ENCODE assay signal across 7 mouse cellular contexts in the genomic region with DNA sequence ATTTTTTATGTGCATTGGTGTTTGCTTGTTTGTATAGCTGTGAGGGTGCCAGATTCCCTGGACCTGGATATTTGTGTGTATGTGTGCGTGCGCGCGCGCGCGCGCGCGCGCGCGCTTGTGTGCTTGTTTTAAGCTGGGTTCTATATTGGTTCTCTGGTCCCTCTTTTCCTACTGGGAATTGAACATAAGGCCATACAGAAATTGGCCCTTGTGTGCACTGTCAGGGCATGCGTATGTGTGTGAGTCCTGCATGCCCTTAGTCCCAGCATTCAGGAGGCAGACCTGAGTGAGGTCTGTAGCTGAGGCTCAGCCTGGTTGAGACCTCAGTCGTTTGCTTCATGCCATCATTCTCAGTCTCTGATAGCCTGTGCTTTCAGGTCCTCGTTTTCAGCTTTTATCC. TPM values are rescaled to one million over a fixed set of nuclear protein-coding genes. Genes with fewer than 3 reads are reported as not detected.
DNase-seq lines count a peak whose midpoint lies in the region; ATAC-seq and TF ChIP-seq lines count a peak whose summit lies in the region.

No protein-coding gene starts in this region.

- H3K27me3 ChIP-seq in megakaryocyte, embryonic 14.5 days (replicated peaks), result no peaks in the 10 kb centered on the region
- H3K27me3 ChIP-seq in forebrain, embryonic 10.5 days (ENCODE audit: poor library complexity, severe bottlenecking), result no peaks in the 10 kb centered on the region
- H3K27me3 ChIP-seq in limb, embryonic 15.5 days, result no peaks in the 10 kb centered on the region
- H3K27me3 ChIP-seq in stomach, postnatal 0 days (ENCODE audit: control insufficient read depth, insufficient read depth, low read length), result no peaks in the 10 kb centered on the region

- H3K9me3 ChIP-seq in megakaryocyte, embryonic 14.5 days, result no peaks in the 10 kb centered on the region
- no peaks in the 10 kb centered on the region for H3K9me3 ChIP-seq in forebrain, embryonic 10.5 days
- no peaks in the 10 kb centered on the region for H3K9me3 ChIP-seq in limb, embryonic 15.5 days
- no peaks in the 10 kb centered on the region for H3K9me3 ChIP-seq in stomach, postnatal 0 days (ENCODE audit: control insufficient read depth, low read length)

- H3K36me3 ChIP-seq in megakaryocyte, embryonic 14.5 days (replicated peaks; ENCODE audit: low read length), result peaks cover 36% of the 10 kb centered on the region
- peaks cover 37% of the 10 kb centered on the region for H3K36me3 ChIP-seq in forebrain, embryonic 10.5 days (replicated peaks)
- peaks cover 31% of the 10 kb centered on the region for H3K36me3 ChIP-seq in limb, embryonic 15.5 days
- H3K36me3 ChIP-seq in stomach, postnatal 0 days (ENCODE audit: control insufficient read depth, insufficient read depth, low read length), result 0 out of 2 replicates have a peak, but pooled peaks cover 10% of the 10 kb centered on the region

- ATAC-seq in megakaryocyte, adult 5-6 weeks (ENCODE audit: poor library complexity, severe bottlenecking), result no peak
- no peak for ATAC-seq in limb, embryonic 15.5 days (ENCODE audit: insufficient number of reproducible peaks, low FRiP score, low TSS enrichment, low read depth)
- no peak for ATAC-seq in stomach, postnatal 0 days (ENCODE audit: low FRiP score, low TSS enrichment)

- H3K4me1 ChIP-seq in megakaryocyte, embryonic 14.5 days, result peaks cover 54% of the 10 kb centered on the region
- H3K4me1 ChIP-seq in forebrain, embryonic 10.5 days, result peaks cover 47% of the 10 kb centered on the region
- H3K4me1 ChIP-seq in limb, embryonic 15.5 days, result peaks cover 27% of the 10 kb centered on the region
- H3K4me1 ChIP-seq in stomach, postnatal 0 days (replicated peaks; ENCODE audit: control insufficient read depth, insufficient read depth), result peaks cover 7% of the 10 kb centered on the region

- 92% methylated on average over 16 of the region's 16 CpGs for WGBS in forebrain, embryonic 10.5 days
- 90% methylated on average over 16 of the region's 16 CpGs for WGBS in limb, embryonic 15.5 days
- 92% methylated on average over 16 of the region's 16 CpGs for WGBS in stomach, postnatal 0 days

- H3K27ac ChIP-seq in forebrain, embryonic 10.5 days, result no peak overlapping the region
- H3K27ac ChIP-seq in limb, embryonic 15.5 days, result no peak overlapping the region; the same call in 1 of the 2 replicates
- no peak overlapping the region for H3K27ac ChIP-seq in stomach, postnatal 0 days (replicated peaks)

- H3K4me2 ChIP-seq in limb, embryonic 15.5 days, result peak overlapping the region; percentile 53
- H3K4me2 ChIP-seq in stomach, postnatal 0 days (replicated peaks; ENCODE audit: low read depth), result peak overlapping the region; percentile 73

- TF ChIP-seq EP300 in stomach, postnatal 0 days (optimal IDR thresholded peaks at IDR 0.05), result no peak

- DNase-seq in forebrain, embryonic 10.5 days (ENCODE audit: extremely low spot score, low spot score), result no peak
- no peak for DNase-seq in stomach, postnatal 0 days (ENCODE audit: low spot score)
- DNase-seq in right cerebral cortex, postnatal 14 days, result no peak
- DNase-seq in left cerebral cortex, postnatal 36 days (ENCODE audit: low spot score in 2 of 2), result no peak

- peak overlapping the region; percentile 97 for H3K4me3 ChIP-seq in megakaryocyte, embryonic 14.5 days (replicated peaks)
- peak overlapping the region; percentile 96 for H3K4me3 ChIP-seq in forebrain, embryonic 10.5 days
- peak overlapping the region; percentile 93 for H3K4me3 ChIP-seq in limb, embryonic 15.5 days
- peak overlapping the region; percentile 77; the same call in 1 of the 2 replicates for H3K4me3 ChIP-seq in stomach, postnatal 0 days (ENCODE audit: low read depth, low read length)

- no peak for TF ChIP-seq CTCF in stomach, postnatal 0 days (IDR thresholded peaks at IDR 0.05; ENCODE audit: low read depth)

- intact Hi-C loops in left cerebral cortex, postnatal 36 days (cut with DNase I), result no loop called here

- H3K9ac ChIP-seq in limb, embryonic 15.5 days, result no peak overlapping the region
- 0 out of 2 replicates have a peak overlapping the region, but pooled peaks have one; percentile 38 for H3K9ac ChIP-seq in stomach, postnatal 0 days (ENCODE audit: low read length)

RNA-seq across cellular contexts. Expression of gene Rpl35a, which starts 1.8 kb away (rescaled TPM):
- 18.9 and 136 TPM in 2 replicates for polyA plus RNA-seq in megakaryocyte, embryonic 14.5 days (2012; ENCODE audit: insufficient read depth, low replicate concordance)
- total RNA-seq in megakaryocyte, adult 5-6 weeks (2015), result 1,940 and 2,009 TPM in 2 replicates
- total RNA-seq in megakaryocyte, adult 5-6 weeks (2017), result 1,458 and 1,666 TPM in 2 replicates
- 1,017 and 1,037 TPM in 2 replicates for polyA plus RNA-seq in forebrain, embryonic 10.5 days (2016; fragmentation: Nextera tagmentation; extraction: Ambion mirVana)
- 774 and 915 TPM in 2 replicates for polyA plus RNA-seq in limb, embryonic 15.5 days (2015; fragmentation: Nextera tagmentation; extraction: Ambion mirVana)
- polyA plus RNA-seq in stomach, postnatal 0 days (2015; fragmentation: Nextera tagmentation; extraction: Ambion mirVana), result 779 and 827 TPM in 2 replicates
- 100 to 1,000 TPM; 266 to 277 TPM for total RNA-seq in left cerebral cortex, postnatal 36 days (2021)

RNA-seq across cellular contexts. Expression of gene Iqcg, which starts 2.0 kb away (rescaled TPM):
- 3.3 TPM in 1 of 2 replicates, not detected in the other for polyA plus RNA-seq in megakaryocyte, embryonic 14.5 days (2012; ENCODE audit: insufficient read depth, low replicate concordance)
- total RNA-seq in megakaryocyte, adult 5-6 weeks (2015), result 0.14 TPM in 1 of 2 replicates, not detected in the other
- 0.15 and 0.53 TPM in 2 replicates for total RNA-seq in megakaryocyte, adult 5-6 weeks (2017)
- 3.6 and 3.9 TPM in 2 replicates for polyA plus RNA-seq in forebrain, embryonic 10.5 days (2016; fragmentation: Nextera tagmentation; extraction: Ambion mirVana)
- polyA plus RNA-seq in limb, embryonic 15.5 days (2015; fragmentation: Nextera tagmentation; extraction: Ambion mirVana), result 1.6 and 2.0 TPM in 2 replicates
- polyA plus RNA-seq in stomach, postnatal 0 days (2015; fragmentation: Nextera tagmentation; extraction: Ambion mirVana), result 0.98 and 1.1 TPM in 2 replicates
- total RNA-seq in left cerebral cortex, postnatal 36 days (2021), result 1 to 10 TPM; 5.4 to 5.8 TPM

RNA-seq across cellular contexts. Expression of gene Lmln, which starts 4.3 kb away (rescaled TPM):
- polyA plus RNA-seq in megakaryocyte, embryonic 14.5 days (2012; ENCODE audit: insufficient read depth, low replicate concordance), result 0.02 TPM in 1 of 2 replicates, not detected in the other
- total RNA-seq in megakaryocyte, adult 5-6 weeks (2015), result 1.4 and 1.6 TPM in 2 replicates
- total RNA-seq in megakaryocyte, adult 5-6 weeks (2017), result 2.2 and 2.6 TPM in 2 replicates
- polyA plus RNA-seq in forebrain, embryonic 10.5 days (2016; fragmentation: Nextera tagmentation; extraction: Ambion mirVana), result 4.5 and 5.9 TPM in 2 replicates
- 1.7 and 1.8 TPM in 2 replicates for polyA plus RNA-seq in limb, embryonic 15.5 days (2015; fragmentation: Nextera tagmentation; extraction: Ambion mirVana)
- polyA plus RNA-seq in stomach, postnatal 0 days (2015; fragmentation: Nextera tagmentation; extraction: Ambion mirVana), result 0.47 and 0.85 TPM in 2 replicates
- total RNA-seq in left cerebral cortex, postnatal 36 days (2021), result 10 to 100 TPM; 10.3 to 11.9 TPM
